Mouse (Mus musculus) adrenal gland, adult (tissue): ENCODE data around the gene Serinc4.
A peak's percentile ranks its signal among the peaks of the same experiment; 100 is the strongest.
"Not testable (repeated sequence)": the region's sequence is repeated elsewhere in the genome, so short reads cannot be mapped to it uniquely, and the experiment has no call there.

Source experiments
- DNase-seq, 2 experiments: peaks; one replicate each; pipeline ENCODE4 v3.0.0; 2022 to 2023; ENCODE audit warnings: low spot score in 1 of 2; ENCODE audit not compliant: inconsistent age in 2 of 2

The Serinc4 gene

DNA sequence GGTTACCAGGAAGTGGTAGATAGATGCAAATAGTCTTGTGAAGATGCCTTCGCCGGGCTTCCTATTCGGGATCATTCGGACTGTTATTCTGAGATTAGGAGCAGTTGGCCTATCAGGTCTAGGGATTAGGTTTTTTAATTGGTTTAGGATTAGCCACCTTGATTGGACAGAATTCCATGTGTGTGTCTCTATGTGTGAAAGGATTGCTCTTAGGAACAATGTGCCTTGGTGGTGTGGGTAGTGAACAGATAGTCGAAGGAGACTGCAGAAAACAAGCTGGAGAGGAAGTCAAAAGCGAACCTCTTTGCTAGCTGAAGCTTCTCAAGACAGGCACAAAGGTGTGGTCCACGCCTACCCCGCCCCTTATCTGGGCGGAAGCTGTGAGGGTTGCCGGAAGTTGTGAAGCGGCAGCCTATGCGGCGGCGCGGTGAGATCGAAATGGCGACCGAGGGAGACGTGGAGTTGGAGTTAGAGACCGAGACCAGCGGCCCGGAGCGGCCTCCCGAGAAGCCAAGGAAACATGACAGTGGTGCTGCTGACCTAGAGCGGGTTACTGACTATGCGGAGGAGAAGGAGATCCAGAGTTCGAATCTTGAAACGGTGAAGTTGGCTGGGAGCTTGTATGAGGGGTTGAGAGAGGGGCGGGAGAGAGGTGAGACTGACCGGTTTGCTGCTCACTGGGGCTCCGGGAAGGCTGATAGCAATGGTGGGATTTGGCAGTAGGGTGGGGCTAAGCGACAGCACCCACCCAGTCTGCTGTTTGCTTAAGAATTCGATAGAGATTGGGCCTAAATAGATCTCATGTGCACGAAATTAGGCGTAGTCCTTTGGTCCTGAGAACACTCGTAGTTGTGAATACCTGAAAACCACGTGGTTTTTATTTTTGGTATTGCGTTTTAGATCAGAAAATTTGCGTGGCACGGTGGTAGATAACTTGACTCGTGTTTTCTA lies at the start of gene Serinc4:
TSS of gene Serinc4 (minus strand) at position 90 of the 951 bp plus-strand sequence.
- DNase-seq: peak; percentile 87 to 95

DNA sequence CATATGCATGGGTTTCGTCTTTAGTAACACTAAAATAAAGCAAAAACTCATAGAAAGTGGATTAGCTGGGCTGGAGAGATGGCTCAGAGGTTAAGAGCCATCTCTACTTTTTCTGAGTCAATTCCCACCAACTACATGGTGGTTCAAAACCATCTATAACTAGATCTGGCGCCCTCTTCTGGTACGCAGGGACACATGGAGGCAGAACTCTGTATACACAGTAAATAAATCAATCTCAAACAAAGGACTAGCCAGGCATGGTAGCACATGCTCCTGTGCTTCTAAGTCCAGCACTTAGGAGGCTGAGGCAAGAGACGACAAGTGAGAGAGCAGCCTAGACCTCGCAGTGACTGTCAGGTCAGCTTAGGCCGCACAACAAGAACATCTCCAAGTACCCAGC lies 45.0 kb upstream of the Serinc4 start:
- not testable (repeated sequence) for DNase-seq

DNA sequence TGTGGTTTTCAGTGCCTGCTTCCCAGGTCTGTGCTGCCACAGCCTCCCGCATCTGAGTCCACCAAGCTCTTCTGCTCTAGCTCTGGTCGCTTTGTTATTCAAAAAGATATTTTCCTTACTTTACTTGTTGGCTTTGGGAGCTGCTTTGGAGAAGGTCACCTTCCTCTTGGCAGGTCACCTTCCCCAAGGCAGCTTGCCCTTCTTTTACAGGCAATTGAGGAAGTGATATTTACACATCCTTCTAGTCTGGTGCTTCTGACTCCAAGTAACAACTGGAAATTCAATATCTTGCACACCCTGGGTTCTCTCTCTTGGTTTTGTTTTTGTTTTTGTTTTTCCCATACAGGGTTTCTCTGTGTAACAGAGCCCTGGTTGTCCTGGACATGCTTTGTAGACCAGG lies 27.8 kb upstream of the Serinc4 start:
- not testable (repeated sequence) for DNase-seq

- no peak for DNase-seq
Observed at GRCm38 (mm10) chr2:121483576-121483975, 27.0 kb upstream of the Serinc4 start.

- DNase-seq: not testable (repeated sequence)
Observed at GRCm38 (mm10) chr2:121480916-121481315, 24.3 kb upstream of the Serinc4 start.

- peak; percentile 36 to 69 for DNase-seq
Observed at GRCm38 (mm10) chr2:121480498-121480897, 23.9 kb upstream of the Serinc4 start.

- DNase-seq: no peak
Observed at GRCm38 (mm10) chr2:121477491-121478266, 21.1 kb upstream of the Serinc4 start.

DNA sequence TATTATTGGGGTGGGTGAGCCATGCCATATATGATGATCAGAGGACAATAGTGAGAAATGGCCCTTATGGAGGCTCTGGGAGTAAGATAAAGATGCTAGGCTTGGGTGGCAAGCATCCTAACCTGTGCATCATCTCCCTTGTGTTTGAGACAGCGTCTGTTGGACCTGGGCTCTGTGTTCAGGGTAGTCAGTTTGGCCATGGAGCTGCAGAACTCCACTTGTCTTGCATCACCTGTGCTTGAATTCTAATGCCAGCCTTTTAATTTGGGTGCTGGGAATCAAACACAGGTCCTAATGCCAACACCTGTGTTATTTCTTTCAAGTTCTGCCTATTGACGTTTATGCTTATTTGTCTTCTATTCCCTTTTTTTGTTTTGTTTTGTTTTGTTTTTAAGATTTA lies 18.7 kb upstream of the Serinc4 start:
- not testable (repeated sequence) for DNase-seq

DNA sequence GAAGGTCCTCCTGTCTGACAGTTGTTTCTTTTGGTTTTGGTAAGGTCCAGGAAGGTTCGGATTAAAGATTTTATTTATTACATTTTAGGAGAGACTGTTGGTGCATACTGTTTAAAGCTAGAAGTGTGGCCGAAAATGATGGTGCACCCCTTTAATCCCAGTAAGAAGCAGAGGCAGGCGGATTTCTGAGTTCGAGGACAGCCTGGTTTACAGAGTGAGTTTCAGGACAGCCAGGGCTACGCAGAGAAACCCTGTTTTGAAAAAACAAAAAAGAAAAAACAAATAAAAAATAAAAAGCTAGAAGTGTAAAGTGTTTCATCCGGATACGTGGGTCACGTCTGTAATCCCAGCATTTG lies 17.6 kb upstream of the Serinc4 start:
- DNase-seq: no peak

DNA sequence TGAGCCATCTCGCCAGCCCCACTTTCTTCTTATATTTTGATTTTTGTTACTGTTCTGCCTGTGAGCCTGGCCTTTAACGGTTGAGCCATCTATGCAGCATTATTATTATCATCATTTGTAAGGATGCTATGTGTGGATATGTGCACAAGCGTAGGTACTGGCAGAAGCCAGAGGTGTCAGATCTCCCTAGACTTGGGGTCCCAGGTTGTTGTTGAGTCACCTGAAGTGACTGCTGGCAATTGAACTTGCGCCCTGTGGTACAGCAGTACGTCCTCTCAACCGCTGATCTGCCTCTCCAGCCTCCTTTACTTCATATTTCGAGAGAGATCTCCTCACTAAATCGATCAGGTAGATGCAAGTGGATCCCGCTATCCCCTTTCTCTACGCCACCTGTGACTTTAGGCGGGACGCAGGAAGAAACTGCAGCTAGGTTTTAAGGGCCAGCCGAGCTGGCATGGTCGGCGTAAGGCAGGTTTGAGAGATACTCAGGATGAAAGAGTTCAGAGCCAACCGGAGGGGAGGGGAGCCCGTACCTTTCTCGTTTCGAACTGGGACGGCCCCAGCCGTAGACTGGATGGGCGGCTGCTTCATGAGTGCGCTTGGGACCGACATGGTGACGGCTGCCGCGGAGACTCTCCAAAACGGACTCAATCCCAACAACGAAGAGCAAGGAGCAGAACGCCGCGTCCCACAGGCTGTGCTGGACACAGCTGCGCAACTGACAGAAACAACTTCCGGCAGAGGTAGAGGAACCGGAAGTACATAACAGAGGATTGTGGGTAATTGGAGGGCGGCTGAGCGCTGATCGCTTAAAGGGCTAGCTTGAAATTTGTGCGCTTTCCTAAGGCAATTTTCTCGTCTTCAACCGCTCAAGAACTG lies 17.0 kb upstream of the Serinc4 start, which contains the start of gene Mfap1b:
TSS of gene Mfap1b (minus strand) at position 767 of the 879 bp plus-strand sequence.
- DNase-seq: peak; percentile 85 to 94

- not testable (repeated sequence) for DNase-seq
Observed at GRCm38 (mm10) chr2:121472783-121473182, 16.2 kb upstream of the Serinc4 start.

GRCm38 (mm10) chr2:121468982-121469381 lies 12.4 kb upstream of the Serinc4 start:
- not testable (repeated sequence) for DNase-seq

- peak in 1 of 2 experiments; percentile 43 for DNase-seq
Observed at GRCm38 (mm10) chr2:121460071-121460470, 3.5 kb upstream of the Serinc4 start.

- no peak for DNase-seq
Observed at GRCm38 (mm10) chr2:121455534-121455933, 1.0 kb downstream of the Serinc4 start.

GRCm38 (mm10) chr2:121453917-121454316 lies 2.7 kb downstream of the Serinc4 start:
- no peak for DNase-seq

- no peak for DNase-seq
Observed at GRCm38 (mm10) chr2:121452990-121453389, 3.6 kb downstream of the Serinc4 start, which contains the start of gene Hypk. TSS of gene Hypk (plus strand) at chr2:121453290.

DNA sequence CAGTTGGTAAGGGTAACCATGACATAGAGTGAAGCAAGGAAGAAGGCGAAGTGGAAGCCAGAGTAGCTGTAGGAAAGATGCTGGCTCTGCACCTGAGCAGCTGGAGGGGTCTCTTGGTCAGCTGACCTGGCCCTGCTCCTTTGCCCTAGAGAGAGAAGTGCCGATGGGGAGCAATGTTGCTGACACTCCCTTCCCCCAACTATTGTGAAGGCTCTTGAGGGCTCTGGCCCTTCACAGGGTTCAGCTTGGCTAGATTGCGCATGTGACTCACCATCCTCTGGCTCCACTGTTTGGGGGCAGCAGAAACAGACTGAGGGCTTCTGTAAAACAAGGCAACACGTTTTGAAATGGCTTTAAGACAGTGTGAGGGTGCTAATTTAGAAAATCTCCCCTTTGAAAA lies 4.2 kb downstream of the Serinc4 start:
- DNase-seq: no peak

DNA sequence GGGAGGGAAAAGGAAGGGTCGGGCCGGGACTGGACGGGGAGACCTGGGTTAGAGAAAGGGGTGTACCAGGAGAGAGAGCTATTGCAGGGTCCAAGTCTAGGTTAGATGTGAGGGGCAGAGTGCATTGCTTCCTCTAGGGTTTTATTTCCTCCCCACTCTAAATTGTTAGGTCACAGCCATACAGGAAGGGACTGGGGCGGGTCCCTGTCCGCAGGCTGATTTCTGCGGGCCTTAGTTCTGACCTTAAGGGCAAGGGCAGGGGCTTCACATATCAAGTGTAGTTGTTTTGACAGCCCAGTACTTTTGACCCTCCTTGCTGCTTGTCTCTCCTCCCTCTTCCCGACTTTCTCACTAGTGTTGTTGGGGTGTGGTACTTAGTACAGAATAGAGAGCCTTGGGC lies 6.5 kb downstream of the Serinc4 start:
- DNase-seq: no peak

- DNase-seq: no peak
Observed at GRCm38 (mm10) chr2:121449545-121450011, 7.0 kb downstream of the Serinc4 start.

- peak; percentile 100 for DNase-seq
Observed at GRCm38 (mm10) chr2:121448739-121449535, 7.6 kb downstream of the Serinc4 start, which contains the start of gene Serf2. TSS of gene Serf2 (plus strand) at chr2:121449195.
